Comparison of ENCODE assay signal across 15 mouse cellular contexts in the genomic region with DNA sequence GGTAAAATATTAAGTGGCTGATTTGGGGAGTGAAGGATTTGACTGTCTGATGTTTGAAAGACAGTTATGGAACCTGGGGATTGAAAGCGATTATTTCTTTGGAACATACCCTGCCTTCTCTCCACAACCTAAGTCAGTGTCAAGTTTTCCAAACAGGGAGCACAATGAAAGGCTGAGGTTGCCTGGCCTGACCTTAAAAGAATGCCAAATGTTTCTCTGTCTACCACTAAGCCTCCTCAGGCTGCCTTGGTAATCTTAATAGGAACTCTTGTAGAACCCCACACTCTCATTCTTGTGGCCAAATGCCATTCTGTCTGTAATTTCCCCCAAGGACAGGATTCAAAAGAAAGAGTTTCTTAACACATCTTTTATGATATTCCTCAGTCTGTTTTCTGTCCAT. TPM values are rescaled to one million over a fixed set of nuclear protein-coding genes. Genes with fewer than 3 reads are reported as not detected.
"Had no signal": no experiment of that assay in that cellular context is flagged by ENCODE, and none has a peak within 500 bp of the region (broad histone marks: within the 10 kb centered on the region; RNA-seq: fewer than 3 reads in every experiment).

No protein-coding gene starts in this region.

- H3K27ac ChIP-seq: kidney, embryonic 15.5 days; limb, embryonic 13.5 days; liver, embryonic 14.5 days; midbrain, embryonic 13.5 days had no signal

- H3K9me3 ChIP-seq: kidney, embryonic 15.5 days; limb, embryonic 13.5 days; midbrain, embryonic 13.5 days had no signal

- H3K36me3 ChIP-seq: kidney, embryonic 15.5 days; limb, embryonic 13.5 days; midbrain, embryonic 13.5 days had no signal

- H3K9ac ChIP-seq: kidney, embryonic 15.5 days; limb, embryonic 13.5 days; liver, embryonic 14.5 days; midbrain, embryonic 13.5 days had no signal

- H3K4me2 ChIP-seq: kidney, embryonic 15.5 days; limb, embryonic 13.5 days; midbrain, embryonic 13.5 days had no signal

- H3K4me1 ChIP-seq: kidney, embryonic 15.5 days; limb, embryonic 13.5 days; midbrain, embryonic 13.5 days had no signal

- H3K27me3 ChIP-seq: kidney, embryonic 15.5 days; limb, embryonic 13.5 days; midbrain, embryonic 13.5 days had no signal

- H3K4me3 ChIP-seq: kidney, embryonic 15.5 days; limb, embryonic 13.5 days; midbrain, embryonic 13.5 days had no signal

- DNase-seq: kidney, adult 2 months; kidney, postnatal 14 days; lung, adult 18-20 months; thymus, postnatal 36 days had no signal

RNA-seq across cellular contexts. Expression of a gene that starts 3.5 kb away (rescaled TPM):
- polyA plus RNA-seq: kidney, adult 2 months; kidney, embryonic 15.5 days; large intestine, adult 2 months; limb, embryonic 13.5 days; liver, adult 2 months; liver, embryonic 14.5 days; lung, embryonic 16.5 days; midbrain, embryonic 13.5 days; neural tube, embryonic 14.5 days; small intestine, adult 2 months; stomach, embryonic 16.5 days; thymus, postnatal 0 days had no signal
